Mouse (Mus musculus) T-helper 17 cell (primary cell): ENCODE data around the gene Mcts2.

Source experiments
- in situ Hi-C, 2 experiments: fragments of 300-600 bp; cut with MboI, MseI; formaldehyde crosslinking; loops; 1 replicate in 1 of 2; 2 replicates in 1 of 2; pipeline ENCODE4 v1.15.1; 2025; ENCODE audit warnings: high pct_unique_total_duplicates in 2 of 2

Mcts2 gene

DNA sequence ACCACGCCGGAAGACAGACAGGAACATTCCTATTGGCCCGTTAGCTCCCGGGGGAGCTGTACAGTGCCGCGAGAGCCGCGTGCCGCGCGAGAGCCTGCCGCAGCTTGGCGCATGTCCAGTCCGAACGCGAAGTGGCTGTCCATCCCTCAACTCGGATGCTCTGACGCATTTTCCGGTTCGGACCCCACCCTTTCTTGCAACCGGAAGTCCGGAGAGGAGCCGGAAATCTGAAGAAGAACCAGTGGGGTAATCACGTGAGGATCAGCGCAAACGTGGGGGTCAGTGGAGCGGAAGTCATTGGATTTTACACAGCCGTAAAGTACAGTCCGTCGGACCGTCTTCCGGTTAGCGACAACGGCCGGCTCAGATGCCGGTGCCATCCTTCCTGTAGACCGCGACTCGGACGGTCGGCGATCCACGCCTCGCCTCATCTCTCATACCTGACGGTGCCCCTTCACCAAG, at the start of gene Mcts2:
Gene Mcts2, plus strand, starts transcription at position 230 of the 462 bp plus-strand sequence.
- in situ Hi-C loops = loop anchor here in 1 of 2 experiments (5.0 kb wide), 1 partner anchor 145 kb away; the partner anchor contains the start of gene Bcl2l1

DNA sequence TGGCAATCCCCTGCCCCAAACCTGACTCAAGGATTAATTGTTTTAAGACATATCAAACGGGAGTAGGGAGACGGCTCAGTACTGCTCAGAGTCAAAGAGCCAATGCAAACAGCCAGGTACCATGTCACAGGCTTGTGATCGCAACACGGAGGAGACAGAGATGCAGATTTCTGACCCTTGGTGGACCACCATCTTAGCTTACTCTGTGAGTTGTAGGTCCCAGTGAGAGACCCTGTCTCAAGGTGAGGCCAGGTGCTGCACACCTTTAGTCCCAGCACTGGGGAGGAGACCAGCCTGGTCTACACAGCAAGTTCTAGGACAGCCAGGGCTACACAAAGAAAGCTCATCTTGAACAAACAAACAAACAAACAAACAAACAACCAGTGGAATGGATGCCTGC, 49.5 kb upstream of the Mcts2 start:
- in situ Hi-C loops = no loop called here

DNA sequence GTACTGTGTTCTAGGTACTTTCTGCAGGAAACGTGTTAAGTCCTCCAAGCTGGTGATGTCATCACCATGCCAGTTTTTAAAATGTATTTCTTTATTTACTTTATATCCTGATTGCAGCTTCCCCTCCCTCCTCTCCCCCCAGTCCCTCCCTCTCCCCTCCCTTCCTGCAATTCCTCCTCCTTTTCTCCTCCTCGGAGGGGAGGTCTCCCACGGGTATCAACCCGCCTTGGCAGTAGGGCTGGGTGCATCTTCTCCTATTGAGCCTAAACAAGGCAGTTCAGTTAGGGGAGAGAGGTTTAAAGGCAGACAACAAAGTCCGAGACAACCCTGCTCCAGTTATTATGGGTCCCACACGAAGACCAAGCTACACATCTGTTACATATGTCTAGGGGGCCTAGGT, 48.0 kb upstream of the Mcts2 start:
- in situ Hi-C loops = no loop called here

DNA sequence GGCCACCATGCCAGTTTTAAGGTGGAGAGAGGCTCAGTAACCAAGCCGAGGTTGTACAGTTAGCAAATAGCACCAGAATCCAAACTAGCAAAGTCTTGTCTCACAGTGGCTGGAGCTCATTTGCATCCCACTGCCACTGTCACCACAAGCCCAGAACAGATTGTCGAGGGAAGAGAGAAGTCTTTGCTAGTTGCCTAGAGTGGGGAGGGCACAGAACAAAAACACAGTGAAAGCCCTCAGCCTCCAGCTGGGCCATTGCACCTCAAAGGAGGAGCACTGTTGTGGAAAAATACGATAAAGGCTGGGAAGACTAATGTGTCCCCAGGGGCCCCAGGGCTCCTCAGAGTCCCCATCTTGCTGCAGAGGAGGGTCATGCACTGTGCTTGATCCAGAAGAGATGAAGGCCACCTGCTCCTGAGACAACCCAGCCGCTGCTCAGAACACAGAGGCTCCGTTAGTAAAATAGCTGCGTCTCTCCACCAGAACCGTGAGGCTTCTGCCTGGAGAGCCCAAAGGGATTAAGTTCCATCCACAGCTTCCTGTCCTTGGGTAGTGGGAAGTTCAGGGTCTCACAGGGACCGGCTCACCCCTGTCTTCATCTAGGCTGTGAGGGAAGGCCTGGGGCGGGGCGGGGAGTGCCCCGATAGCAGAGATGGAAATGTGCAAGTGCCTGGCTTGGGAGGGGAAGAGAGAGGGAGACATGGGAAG, 47.3 kb upstream of the Mcts2 start:
- in situ Hi-C loops = no loop called here

DNA sequence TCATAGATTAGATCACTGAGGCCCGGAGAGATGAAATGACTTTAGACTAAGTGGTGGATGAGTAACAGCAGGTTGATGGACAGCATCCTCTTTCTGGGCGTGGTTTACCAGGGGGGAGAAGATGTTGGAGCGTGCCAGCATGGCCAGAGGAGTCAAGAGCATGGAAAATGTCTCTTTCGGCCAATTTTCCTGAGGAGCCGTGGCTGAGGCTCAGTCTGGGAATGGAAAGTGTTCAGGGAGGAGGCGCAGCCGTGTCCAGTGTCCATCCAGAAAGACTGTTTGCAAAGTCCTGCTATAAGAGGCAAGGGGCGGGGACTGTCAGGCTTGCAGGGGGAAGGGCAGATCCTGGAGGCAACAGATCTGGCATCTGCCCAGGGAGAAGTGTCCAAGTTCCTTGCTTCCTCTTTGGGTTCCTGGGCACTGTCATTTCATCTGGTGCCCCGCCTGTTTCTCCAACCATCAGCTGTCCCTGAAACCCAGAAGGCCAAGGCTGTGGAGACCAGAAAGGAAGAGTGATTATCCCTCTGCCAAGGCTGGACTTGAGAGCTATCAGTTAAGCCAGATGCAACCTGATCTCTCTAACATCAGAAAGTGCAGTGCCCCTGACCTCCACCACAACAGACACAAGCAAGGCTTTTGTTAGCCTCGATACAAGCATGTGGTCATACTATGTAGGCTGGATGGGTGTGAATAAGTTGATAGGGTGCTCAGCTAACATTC, 33.8 kb upstream of the Mcts2 start:
- in situ Hi-C loops = no loop called here

DNA sequence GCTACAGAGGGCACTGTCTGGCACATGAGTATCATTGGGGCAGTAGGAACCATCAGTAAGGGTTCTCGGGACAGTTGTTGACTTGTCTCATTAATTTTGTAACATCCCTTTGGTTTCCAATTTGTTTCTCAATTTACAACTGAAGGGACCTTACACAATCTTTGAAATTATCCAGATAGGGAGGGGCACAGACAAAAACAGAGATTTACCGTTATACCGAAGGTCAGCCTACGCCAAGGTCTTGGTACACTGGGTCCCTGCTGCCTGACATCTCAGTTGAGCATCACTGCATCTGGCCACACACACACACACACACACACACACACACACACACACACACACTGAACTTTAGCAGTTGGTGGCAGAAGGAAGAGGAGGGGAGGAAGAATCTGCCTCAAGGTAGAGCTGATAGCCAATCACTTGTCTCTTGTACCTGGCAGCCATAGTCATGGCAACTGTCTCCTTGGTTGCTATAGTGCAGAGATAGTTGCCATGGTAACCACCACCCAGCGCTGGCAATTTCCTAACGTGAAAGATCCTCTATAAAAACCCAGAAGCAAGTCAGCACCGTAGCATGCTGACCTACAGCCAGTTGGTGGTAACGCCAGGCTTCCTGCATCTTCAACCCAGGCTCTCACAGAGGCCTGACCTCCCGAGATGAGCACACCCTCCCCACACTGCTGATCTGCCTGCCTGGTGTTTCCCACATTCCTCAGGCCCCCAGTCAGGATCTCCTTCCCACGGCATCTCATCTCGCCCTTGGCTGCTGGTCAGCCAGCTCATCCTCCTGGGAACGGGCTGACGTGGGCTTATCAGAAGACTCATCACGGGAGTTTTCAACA, 32.7 kb upstream of the Mcts2 start:
- in situ Hi-C loops = no loop called here

DNA sequence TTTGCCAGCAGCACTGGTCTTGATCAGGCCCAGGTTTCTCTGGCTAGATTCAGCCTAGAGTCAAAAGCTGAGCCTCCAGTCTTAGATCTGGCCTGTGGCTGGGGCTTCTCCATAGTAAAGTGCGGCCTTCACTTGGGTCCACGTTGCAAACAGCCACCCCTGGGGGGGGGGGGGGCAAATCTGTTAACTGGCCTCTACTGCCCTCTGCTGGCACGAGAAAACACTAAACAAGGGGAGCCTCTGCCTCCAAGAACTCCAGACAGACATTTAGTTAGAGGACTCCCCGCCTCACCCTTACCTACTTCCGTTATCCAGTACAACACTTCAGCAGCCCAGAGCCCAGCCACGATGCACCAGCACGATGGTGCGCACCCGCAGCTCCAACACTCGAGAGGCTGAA, 29.4 kb upstream of the Mcts2 start:
- in situ Hi-C loops = loop anchor here in 1 of 2 experiments (5.0 kb wide), 1 partner anchor 40 kb away; no protein-coding TSS in a partner anchor

DNA sequence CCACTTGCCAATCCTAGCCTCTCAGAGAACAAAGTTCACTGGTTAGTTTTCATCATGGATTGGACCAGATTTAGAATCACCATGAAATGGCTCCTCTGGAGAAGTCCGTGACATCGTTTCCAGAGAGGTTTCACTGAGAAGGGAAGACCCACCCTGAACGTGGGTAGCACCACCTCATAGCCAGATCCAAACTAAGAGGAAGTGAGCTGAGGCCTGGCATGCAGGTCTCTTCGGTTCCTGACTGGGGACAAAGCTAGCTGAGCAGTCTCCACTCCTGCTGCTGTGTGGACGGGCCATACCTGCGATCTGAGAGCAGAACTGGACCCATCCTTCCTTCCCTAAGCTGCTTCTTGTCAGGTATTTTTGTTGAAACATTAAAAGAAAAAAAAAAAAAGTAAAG, 25.7 kb upstream of the Mcts2 start:
- in situ Hi-C loops = no loop called here

DNA sequence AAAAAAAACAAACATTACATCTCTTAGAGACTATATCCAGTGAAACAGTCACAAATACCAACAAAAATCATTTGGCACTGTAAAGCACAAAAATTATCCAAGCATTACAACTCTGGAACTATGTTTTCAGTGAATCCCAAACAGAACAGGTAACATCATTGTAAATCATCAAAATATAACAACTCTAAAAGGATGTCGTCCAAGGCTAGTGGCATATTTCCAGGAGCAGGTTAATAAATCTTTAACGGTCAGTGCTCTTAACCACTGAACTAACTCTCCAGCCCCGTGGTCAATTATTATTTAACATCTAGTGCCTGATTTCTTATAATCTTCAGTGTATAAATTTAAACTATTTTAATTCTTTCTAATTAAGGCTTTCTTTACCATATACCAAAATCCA, 20.6 kb upstream of the Mcts2 start:
- in situ Hi-C loops = loop anchor here in 1 of 2 experiments (5.0 kb wide), 1 partner anchor 59 kb away; no protein-coding TSS in a partner anchor

DNA sequence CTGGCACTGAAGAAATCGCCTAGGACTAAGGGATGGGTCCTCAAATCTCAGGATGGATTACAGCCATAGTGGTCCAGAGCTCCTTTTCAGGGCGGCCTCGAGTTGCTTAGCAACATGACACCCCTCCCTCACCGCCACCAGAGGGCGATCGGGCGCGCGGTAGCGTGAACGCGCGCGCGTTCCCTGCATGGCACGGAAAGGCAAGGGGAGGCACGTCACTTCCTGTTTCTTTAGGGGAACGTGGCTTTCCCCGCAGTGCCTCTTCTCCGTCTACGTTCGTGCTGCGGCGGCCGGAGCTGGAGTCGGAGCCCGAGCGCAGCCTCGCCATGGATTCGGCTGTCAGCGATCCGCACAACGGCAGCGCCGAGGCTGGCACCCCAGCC, 17.6 kb upstream of the Mcts2 start, which contains the start of gene H13:
Gene H13, plus strand, starts transcription at position 206 of the 383 bp plus-strand sequence.
- in situ Hi-C loops = loop anchor here in 1 of 2 experiments (5.0 kb wide), 1 partner anchor 62 kb away; no protein-coding TSS in a partner anchor

DNA sequence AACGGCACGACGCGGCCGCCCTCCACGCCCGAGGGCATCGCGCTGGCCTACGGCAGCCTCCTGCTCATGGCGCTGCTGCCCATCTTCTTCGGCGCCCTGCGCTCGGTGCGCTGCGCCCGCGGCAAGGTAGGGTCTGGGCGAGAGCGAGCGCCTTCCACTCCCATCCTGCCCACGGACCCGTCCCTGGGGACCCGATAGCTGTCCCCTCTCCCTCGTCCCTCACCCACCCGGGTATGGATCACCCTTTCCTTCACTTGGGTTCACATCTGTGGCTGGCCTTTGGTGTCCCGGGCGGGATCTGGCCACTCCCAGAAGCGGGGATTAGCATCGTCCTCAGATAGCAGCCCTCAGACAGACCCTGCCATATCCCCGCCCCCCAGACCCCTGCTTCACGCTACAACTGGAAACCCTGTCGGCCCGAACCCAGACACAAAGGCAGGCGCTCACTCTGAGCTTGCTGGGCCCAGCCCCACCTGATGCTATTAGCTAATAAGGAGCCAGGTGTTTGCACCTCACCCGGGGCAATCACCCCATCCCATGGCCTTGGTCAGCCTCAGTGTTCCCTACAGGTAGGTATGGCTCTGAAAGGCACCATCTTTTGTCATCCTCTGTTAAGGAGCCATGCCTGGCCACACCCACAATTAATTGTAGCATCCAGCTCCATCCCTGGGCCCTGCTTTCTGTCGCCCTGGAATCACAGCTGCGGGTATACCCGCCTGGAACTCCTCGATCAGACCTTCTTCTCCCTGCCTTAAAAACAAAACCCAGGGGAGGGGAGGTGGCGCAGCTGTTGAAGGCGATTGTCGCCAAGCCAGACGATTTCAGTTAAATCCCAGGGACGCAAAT, 17.0 kb upstream of the Mcts2 start:
- in situ Hi-C loops = loop anchor here in 1 of 2 experiments (5.0 kb wide), 1 partner anchor 63 kb away; no protein-coding TSS in a partner anchor

DNA sequence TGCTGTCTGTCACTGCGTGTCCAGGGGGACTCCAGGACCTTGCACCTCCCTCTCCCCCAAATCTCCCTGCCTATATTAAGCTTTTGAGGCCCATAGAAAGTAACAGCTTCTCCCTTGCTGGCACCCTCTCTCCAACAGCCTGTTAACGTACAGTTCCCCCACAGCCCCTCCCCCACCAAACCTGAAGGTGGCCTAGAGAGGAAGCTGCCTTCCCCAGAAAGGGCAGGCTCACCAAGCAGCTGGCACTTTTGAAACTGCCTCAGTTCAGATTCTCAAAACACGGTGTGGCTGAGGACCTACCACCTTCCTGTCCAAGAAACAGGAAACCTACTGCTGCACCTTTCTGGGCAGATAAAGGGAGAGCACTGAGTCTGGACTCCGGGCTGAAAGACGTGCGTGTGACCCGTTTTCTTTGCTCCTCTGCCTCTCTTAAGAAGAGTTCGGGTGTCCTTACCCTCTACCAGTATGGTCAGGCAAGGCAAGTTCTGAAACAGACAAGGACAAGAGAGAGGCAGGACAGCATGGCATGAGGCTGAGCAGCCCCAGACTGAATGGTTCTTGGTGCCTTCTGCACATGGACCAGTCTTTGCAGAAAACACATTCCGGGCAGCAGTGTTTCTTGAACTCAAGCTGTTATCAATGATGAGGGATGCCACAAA, 15.7 kb upstream of the Mcts2 start:
- in situ Hi-C loops = no loop called here

DNA sequence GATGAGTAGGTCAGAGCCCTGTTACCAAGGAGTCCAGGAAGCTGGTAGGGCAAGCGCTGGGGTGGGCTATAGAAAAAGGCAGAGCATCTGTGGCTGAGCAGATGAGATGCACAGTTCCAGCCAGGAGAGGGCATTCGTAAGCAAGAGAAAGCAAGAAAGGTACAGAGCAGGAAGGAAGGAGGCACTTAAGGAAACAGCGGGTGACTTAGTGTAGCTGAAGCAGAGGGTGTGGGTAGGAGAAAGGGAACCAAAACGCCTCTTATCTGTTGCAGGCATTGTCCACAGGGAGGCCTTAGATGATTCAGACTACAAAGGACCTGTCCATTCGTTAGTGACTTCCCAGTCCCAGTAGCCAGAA, 15.2 kb upstream of the Mcts2 start:
- in situ Hi-C loops = no loop called here

DNA sequence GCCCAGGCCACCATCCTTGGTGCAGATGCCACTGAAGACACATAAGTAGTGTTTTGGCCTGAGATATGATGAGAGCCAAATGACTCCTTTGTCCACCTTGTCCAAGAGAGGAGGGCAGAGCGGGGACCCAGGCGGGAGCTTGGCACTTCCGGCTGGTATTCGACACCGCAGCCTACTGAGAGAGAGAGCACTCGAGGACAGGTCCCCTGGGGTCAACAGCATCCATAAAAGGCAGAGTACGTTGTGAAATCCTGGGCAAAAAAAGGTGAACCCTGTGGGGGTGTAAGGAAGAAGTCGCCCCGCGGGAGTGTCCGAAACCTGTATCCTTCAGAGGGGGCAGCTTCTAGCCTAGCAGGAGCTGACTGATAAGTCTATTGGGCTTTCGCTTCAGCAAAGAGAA, 14.7 kb upstream of the Mcts2 start:
- in situ Hi-C loops = no loop called here

DNA sequence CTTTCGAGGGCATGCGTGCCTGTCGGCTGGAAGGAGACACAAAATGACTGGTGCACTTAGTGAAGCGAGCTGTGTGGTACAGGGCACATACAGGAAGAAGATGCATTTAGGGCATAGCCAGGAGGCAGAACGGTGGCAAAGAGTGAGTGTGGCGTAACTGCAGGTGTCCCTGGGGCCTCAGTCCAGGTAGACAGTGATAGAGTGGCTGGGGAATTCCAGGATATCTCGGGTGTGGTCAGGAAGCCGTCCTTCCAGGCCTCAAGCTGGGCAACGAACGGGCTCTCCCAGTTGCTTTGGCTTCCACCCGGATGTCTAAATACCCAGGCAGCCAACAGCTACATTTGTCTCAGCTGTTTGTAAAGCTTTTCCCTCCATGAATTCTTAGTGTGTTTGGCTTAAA, 12.7 kb upstream of the Mcts2 start:
- in situ Hi-C loops = no loop called here

DNA sequence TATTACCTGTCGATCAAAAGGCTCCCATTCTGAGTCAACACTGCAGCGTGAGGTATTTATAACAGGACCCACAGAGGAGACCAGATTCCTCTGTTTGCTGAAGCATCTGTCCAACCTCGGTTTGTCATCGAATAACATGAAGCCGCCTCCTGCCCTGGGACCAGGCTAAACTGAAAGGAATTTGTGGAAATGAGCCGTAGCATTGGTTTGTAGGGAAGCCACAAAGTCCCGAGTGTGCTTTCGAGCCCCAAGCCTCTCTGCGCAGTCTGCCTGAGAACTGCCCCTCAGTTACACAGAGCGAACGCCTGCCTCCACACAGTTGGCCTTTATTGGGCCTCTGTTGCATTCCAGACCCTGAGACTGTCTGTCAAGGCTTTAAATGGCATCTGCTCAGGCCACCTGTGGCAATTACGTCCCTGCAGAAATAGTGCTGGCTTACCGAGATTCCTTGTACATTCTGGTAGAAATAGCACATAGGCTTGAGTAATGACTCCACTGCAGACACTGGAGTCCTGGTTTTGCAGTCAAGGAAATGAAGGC, 11.5 kb upstream of the Mcts2 start:
- in situ Hi-C loops = no loop called here

DNA sequence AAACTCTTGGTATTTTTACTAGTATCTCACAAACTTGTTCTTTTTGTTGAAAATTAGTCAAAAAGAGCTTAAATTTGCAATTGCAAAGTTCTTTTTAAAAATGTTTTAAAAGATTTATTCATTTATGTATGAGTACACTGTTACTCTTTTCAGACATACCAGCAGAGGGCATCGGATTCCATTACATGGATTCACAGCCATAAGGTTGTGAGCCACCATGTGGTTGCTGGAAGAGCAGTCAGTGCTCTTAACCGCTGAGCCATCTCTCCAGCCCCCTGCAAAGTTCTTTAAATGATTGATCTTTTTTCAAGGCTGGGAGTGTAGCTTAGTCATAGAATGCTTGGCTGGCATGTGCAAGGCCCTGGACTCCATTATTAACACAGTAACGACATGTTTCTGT, 8.5 kb upstream of the Mcts2 start:
- in situ Hi-C loops = no loop called here

DNA sequence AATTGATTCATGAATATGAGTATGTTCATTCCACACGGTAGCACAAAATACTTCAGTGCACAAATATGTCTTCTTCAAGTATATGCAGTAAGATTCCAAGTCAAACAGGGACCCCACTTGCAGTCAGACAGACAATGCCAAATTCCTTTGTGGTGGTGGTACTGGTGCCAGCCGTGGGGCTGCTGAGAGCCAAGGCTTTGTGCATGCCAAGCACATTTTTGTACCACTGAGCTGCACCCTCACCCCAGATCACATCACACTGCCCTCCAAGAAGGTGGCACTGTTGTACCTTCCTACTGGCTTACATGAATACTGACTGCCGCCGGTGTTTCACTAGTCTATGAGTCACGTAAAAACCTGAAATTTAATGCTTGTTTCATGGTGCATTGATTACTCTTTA, 7.9 kb upstream of the Mcts2 start:
- in situ Hi-C loops = no loop called here

DNA sequence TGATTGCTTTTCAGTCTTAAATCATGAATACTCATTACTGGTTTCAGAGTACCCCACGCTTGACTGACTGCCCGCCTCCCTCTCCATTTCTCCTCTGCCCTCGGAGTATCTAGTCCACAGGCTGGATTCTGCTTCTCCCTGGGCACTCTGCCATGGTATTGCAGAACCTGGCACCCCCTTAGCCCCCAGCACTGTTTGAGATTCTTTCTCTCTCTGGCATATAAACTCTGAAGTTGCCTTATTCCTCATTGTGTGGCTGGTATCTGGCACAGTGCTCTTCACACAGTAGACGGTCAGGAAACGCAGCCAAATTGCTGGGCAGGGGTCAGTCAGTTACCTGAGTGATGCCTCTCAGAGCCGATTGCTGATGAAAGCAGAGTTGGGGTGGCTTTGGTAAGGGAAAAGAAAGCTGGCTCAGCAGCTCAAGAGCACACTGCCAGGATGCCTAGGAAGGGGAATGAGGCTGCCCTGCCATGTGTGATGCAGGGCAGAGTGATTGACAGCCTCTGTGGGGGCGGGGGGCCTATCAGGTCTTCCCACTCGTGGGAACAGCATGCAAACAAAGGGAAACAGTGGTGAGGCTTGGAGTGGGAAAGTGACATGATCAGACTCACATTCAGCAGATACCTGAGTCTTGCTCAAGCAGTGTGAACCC, 7.0 kb upstream of the Mcts2 start:
- in situ Hi-C loops = no loop called here

DNA sequence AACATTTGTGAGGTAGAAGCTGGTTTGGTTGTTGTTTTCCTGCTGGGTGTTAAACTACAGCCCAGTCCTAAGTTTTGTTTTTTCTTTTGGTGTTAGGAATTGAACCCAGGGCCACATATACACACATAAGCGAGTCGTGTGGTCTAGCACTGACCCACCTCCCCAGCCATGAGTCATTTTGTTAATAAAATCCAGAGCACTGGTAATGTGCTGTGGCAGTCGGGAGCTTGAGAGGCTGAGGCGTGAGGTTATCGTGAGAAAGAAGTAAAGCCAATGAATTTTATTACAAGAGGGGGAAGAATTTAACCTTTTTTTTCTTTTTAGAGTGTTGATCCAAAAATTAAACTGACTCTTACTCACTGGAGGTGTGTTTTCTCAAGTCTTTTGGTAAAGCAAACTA, 3.7 kb upstream of the Mcts2 start:
- in situ Hi-C loops = no loop called here
